Mouse (Mus musculus) limb, embryonic 13.5 days (tissue): ENCODE measurements around the gene Dnm3. TPM values are rescaled to one million over a fixed set of nuclear protein-coding genes. Genes with fewer than 3 reads are reported as not detected.

Experiments
- ATAC-seq: fragments of 200-750 bp; cut with Nextera tagmentation; 2 replicates; pipeline ENCODE4 v1.8.0; 2017; ENCODE audit warnings: low read depth, moderate number of reproducible peaks, moderate TSS enrichment; ENCODE audit not compliant: low FRiP score
- H3K27ac ChIP-seq: fragments of 300-500 bp; sonication (generic); 2 replicates; pipeline ENCODE4 v1.5.1; 2015; ENCODE audit warnings: inconsistent platforms, mild to moderate bottlenecking, moderate library complexity
- H3K27me3 ChIP-seq: fragments of 300-500 bp; sonication (generic); 2 replicates; pipeline ENCODE4 v1.6.1; 2015; ENCODE audit warnings: mild to moderate bottlenecking, inconsistent platforms
- H3K36me3 ChIP-seq: fragments of 300-500 bp; sonication (generic); 2 replicates; pipeline ENCODE4 v1.6.1; 2015; ENCODE audit warnings: inconsistent platforms, mild to moderate bottlenecking, moderate library complexity
- H3K4me1 ChIP-seq: fragments of 300-500 bp; sonication (generic); 2 replicates; pipeline ENCODE4 v1.6.1; 2015; ENCODE audit warnings: inconsistent platforms
- H3K4me2 ChIP-seq: fragments of 300-500 bp; sonication (generic); replicated peaks from 2 replicates; pipeline ENCODE4 v1.6.1; 2015; ENCODE audit warnings: inconsistent platforms, mild to moderate bottlenecking, moderate library complexity
- H3K4me3 ChIP-seq: fragments of 300-500 bp; sonication (generic); 2 replicates; pipeline ENCODE4 v1.5.1; 2015; ENCODE audit warnings: moderate library complexity, mild to moderate bottlenecking, inconsistent platforms
- H3K9ac ChIP-seq: fragments of 300-500 bp; sonication (generic); 2 replicates; pipeline ENCODE4 v1.6.1; 2015; ENCODE audit warnings: mild to moderate bottlenecking, inconsistent platforms
- H3K9me3 ChIP-seq: fragments of 300-500 bp; sonication (generic); 2 replicates; pipeline ENCODE4 v1.6.1; 2016; ENCODE audit warnings: inconsistent platforms
- WGBS: fragments of 180-500 bp; shearing (Covaris S2); methylation state at CpG from one replicate; pipeline ENCODE4 v1.1.7; 2015; 5-methylcytosine and 5-hydroxymethylcytosine counted together
- polyA plus RNA-seq: library from polyadenylated mRNA; unstranded; fragments of >200 nt; fragmentation: Nextera tagmentation; extraction: Ambion mirVana; gene quantifications from 2 replicates; pipeline ENCODE4 v1.2.1, GENCODE M21; 2015

Gene Dnm3
- polyA plus RNA-seq, 1 experiment from 2014 or later: 28.0 TPM

GRCm38 (mm10) chr1:162225621-162226147, 252.2 kb downstream of the Dnm3 start:
- no peak overlapping the region for H3K4me3 ChIP-seq
- H3K27me3 ChIP-seq: no peaks in the 10 kb centered on the region
- H3K4me1 ChIP-seq: peaks cover 14% of the 10 kb centered on the region
- ATAC-seq: peak; percentile 69
- peaks cover 6% of the 10 kb centered on the region for H3K36me3 ChIP-seq
- H3K9ac ChIP-seq: peak overlapping the region; percentile 19; the same call in 1 of the 2 replicates
- peak overlapping the region; percentile 93 for H3K27ac ChIP-seq
- H3K4me2 ChIP-seq: no peak overlapping the region
- 34% methylated on average over 7 of the region's 7 CpGs for WGBS
- no peaks in the 10 kb centered on the region for H3K9me3 ChIP-seq

- Histone ChIP-seq H3K36me3 (peaks cover 6% of the 10 kb centered on the region), H3K27me3 (no peaks in the 10 kb centered on the region), H3K9me3 (no peaks in the 10 kb centered on the region), H3K27ac (peak overlapping the region; percentile 93), H3K4me3 (no peak overlapping the region), H3K4me2 (no peak overlapping the region), H3K4me1 (peaks cover 13% of the 10 kb centered on the region), H3K9ac (peak overlapping the region; percentile 51; the same call in 1 of the 2 replicates)
- peak; percentile 66 for ATAC-seq
- 24% methylated on average over 10 of the region's 10 CpGs for WGBS
Observed at GRCm38 (mm10) chr1:162224817-162225605, 252.8 kb downstream of the Dnm3 start.

GRCm38 (mm10) chr1:162224061-162224460, 253.8 kb downstream of the Dnm3 start:
- Histone ChIP-seq H3K9me3 (no peaks in the 10 kb centered on the region), H3K27ac (peak overlapping the region; percentile 96), H3K4me3 (no peak overlapping the region), H3K4me2 (peak overlapping the region; percentile 66), H3K9ac (0 out of 2 replicates have a peak overlapping the region, but pooled peaks have one; percentile 50), H3K36me3 (peaks cover 6% of the 10 kb centered on the region), H3K4me1 (peaks cover 13% of the 10 kb centered on the region), H3K27me3 (no peaks in the 10 kb centered on the region)
- 39% methylated on average over 3 of the region's 3 CpGs for WGBS
- ATAC-seq: no peak

GRCm38 (mm10) chr1:162223258-162223940, 254.4 kb downstream of the Dnm3 start:
- Histone ChIP-seq H3K4me3 (peak overlapping the region; percentile 39), H3K9ac (peak overlapping the region; percentile 79), H3K36me3 (peaks cover 6% of the 10 kb centered on the region), H3K27ac (peak overlapping the region; percentile 96), H3K9me3 (no peaks in the 10 kb centered on the region), H3K4me1 (peaks cover 13% of the 10 kb centered on the region), H3K4me2 (peak overlapping the region; percentile 66), H3K27me3 (no peaks in the 10 kb centered on the region)
- WGBS: 28% methylated on average over 8 of the region's 8 CpGs
- no peak; the same call in 1 of the 2 replicates for ATAC-seq

- Histone ChIP-seq H3K36me3 (peaks cover 6% of the 10 kb centered on the region), H3K4me3 (peak overlapping the region; percentile 36), H3K9me3 (no peaks in the 10 kb centered on the region), H3K4me2 (peak overlapping the region; percentile 56), H3K4me1 (peaks cover 13% of the 10 kb centered on the region), H3K9ac (peak overlapping the region; percentile 79), H3K27ac (peak overlapping the region; percentile 96), H3K27me3 (no peaks in the 10 kb centered on the region)
- ATAC-seq: no peak
Observed at GRCm38 (mm10) chr1:162222353-162222752, 255.5 kb downstream of the Dnm3 start.

GRCm38 (mm10) chr1:162221801-162222301, 256.0 kb downstream of the Dnm3 start:
- ATAC-seq: no peak
- peak overlapping the region; percentile 100 for H3K27ac ChIP-seq
- H3K9me3 ChIP-seq: no peaks in the 10 kb centered on the region
- peak overlapping the region; percentile 60 for H3K4me2 ChIP-seq
- H3K4me3 ChIP-seq: peak overlapping the region; percentile 79
- peak overlapping the region; percentile 79 for H3K9ac ChIP-seq
- no peaks in the 10 kb centered on the region for H3K27me3 ChIP-seq
- H3K4me1 ChIP-seq: peaks cover 13% of the 10 kb centered on the region
- H3K36me3 ChIP-seq: peaks cover 6% of the 10 kb centered on the region
- WGBS: 11% methylated on average over 4 of the region's 4 CpGs

GRCm38 (mm10) chr1:162220891-162221290, 256.9 kb downstream of the Dnm3 start:
- Histone ChIP-seq H3K4me2 (peak overlapping the region; percentile 60), H3K9me3 (no peaks in the 10 kb centered on the region), H3K9ac (peak overlapping the region; percentile 99), H3K27ac (peak overlapping the region; percentile 100), H3K27me3 (no peaks in the 10 kb centered on the region), H3K4me3 (peak overlapping the region; percentile 79), H3K36me3 (peaks cover 6% of the 10 kb centered on the region), H3K4me1 (peaks cover 19% of the 10 kb centered on the region)
- no peak for ATAC-seq

- Histone ChIP-seq H3K27me3 (no peaks in the 10 kb centered on the region), H3K4me2 (peak overlapping the region; percentile 42; the same call in 1 of the 2 replicates), H3K4me1 (peaks cover 24% of the 10 kb centered on the region), H3K4me3 (peak overlapping the region; percentile 79), H3K9me3 (no peaks in the 10 kb centered on the region), H3K27ac (peak overlapping the region; percentile 100), H3K9ac (peak overlapping the region; percentile 99), H3K36me3 (peaks cover 6% of the 10 kb centered on the region)
- WGBS: 17% methylated on average over 1 of the region's 1 CpGs
- ATAC-seq: no peak
Observed at GRCm38 (mm10) chr1:162219781-162220180, 258.1 kb downstream of the Dnm3 start.

GRCm38 (mm10) chr1:162218530-162219180, 259.2 kb downstream of the Dnm3 start:
- Histone ChIP-seq H3K4me2 (peak overlapping the region; percentile 56), H3K4me3 (peak overlapping the region; percentile 79), H3K9me3 (no peaks in the 10 kb centered on the region), H3K36me3 (peaks cover 6% of the 10 kb centered on the region), H3K27me3 (no peaks in the 10 kb centered on the region), H3K9ac (peak overlapping the region; percentile 99), H3K27ac (peak overlapping the region; percentile 100), H3K4me1 (peaks cover 29% of the 10 kb centered on the region)
- WGBS: 7% methylated on average over 8 of the region's 8 CpGs
- ATAC-seq: no peak

GRCm38 (mm10) chr1:162217340-162217974, 260.4 kb downstream of the Dnm3 start:
- peak overlapping the region; percentile 79 for H3K4me3 ChIP-seq
- H3K36me3 ChIP-seq: no peaks in the 10 kb centered on the region; the same call in 1 of the 2 replicates
- H3K4me1 ChIP-seq: peaks cover 36% of the 10 kb centered on the region
- H3K27me3 ChIP-seq: no peaks in the 10 kb centered on the region
- peak overlapping the region; percentile 100 for H3K27ac ChIP-seq
- 11% methylated on average over 15 of the region's 15 CpGs for WGBS
- peak; percentile 98 for ATAC-seq
- H3K4me2 ChIP-seq: peak overlapping the region; percentile 56
- H3K9me3 ChIP-seq: no peaks in the 10 kb centered on the region
- peak overlapping the region; percentile 99 for H3K9ac ChIP-seq

- no peaks in the 10 kb centered on the region for H3K9me3 ChIP-seq
- H3K36me3 ChIP-seq: no peaks in the 10 kb centered on the region
- ATAC-seq: peak; percentile 67
- H3K4me3 ChIP-seq: 0 out of 2 replicates have a peak overlapping the region, but pooled peaks have one; percentile 15
- peak overlapping the region; percentile 58 for H3K9ac ChIP-seq
- peaks cover 40% of the 10 kb centered on the region for H3K4me1 ChIP-seq
- H3K27me3 ChIP-seq: no peaks in the 10 kb centered on the region
- peak overlapping the region; percentile 100 for H3K27ac ChIP-seq
- 5% methylated on average over 4 of the region's 4 CpGs for WGBS
- H3K4me2 ChIP-seq: peak overlapping the region; percentile 56
Observed at GRCm38 (mm10) chr1:162216656-162217055, 261.2 kb downstream of the Dnm3 start.
